Mouse (Mus musculus) cerebellum, adult 11 months (tissue): Measurements from ENCODE around the gene Slc25a39.
A peak's percentile ranks its signal among the peaks of the same experiment; 100 is the strongest.

Experiments used
- DNase-seq: peaks from one replicate; pipeline ENCODE4 v3.0.0; 2022

The Slc25a39 gene

DNA sequence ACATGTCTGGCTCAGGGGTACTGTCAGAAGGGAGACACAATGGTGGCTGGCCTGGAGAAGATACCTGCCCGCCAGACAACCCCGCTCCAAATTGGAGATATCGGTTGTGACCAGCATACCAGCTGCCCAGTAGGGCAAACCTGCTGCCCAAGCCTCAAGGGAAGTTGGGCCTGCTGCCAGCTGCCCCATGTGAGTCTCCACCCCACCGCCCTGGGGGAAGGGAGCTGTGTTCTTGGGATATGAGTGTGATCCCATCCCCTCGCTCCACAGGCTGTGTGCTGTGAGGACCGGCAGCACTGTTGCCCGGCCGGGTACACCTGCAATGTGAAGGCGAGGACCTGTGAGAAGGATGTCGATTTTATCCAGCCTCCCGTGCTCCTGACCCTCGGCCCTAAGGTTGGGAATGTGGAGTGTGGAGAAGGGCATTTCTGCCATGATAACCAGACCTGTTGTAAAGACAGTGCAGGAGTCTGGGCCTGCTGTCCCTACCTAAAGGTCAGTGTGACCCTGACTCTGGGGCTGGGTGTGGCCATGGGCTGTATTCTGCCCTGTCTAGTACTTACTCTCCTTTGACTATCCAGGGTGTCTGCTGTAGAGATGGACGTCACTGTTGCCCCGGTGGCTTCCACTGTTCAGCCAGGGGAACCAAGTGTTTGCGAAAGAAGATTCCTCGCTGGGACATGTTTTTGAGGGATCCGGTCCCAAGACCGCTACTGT lies 28.2 kb upstream of the Slc25a39 start:
- DNase-seq: peak; percentile 49

DNA sequence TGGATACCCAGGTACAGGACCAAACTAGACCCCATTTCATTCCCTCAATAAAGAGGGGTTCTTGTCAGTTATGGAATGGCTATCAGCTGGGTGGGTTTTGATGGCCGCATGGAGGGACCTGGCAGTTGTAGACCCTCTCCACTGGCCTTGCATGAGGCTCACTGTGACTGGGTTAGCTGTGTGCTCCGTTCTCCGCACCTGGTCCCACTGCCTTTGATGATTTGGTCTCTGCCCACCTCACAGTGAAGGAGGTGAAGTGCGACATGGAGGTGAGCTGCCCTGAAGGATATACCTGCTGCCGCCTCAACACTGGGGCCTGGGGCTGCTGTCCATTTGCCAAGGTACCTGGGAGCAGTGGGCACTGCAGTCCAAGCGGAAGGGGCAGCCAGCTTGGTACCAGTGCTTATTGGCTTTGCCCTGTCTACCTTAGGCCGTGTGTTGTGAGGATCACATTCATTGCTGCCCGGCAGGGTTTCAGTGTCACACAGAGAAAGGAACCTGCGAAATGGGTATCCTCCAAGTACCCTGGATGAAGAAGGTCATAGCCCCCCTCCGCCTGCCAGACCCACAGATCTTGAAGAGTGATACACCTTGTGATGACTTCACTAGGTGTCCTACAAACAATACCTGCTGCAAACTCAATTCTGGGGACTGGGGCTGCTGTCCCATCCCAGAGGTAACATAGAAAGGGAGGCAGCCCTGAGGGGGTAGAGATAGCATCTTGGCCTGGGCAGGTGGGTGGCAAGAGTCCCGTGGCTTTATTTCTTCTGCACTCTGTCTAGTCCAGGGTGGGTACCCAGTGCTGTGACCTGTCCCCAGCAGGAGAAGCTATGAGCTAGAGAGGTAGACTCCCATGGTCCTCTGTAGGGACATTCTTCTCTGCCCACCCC lies 27.3 kb upstream of the Slc25a39 start:
- peak; percentile 38 for DNase-seq

DNA sequence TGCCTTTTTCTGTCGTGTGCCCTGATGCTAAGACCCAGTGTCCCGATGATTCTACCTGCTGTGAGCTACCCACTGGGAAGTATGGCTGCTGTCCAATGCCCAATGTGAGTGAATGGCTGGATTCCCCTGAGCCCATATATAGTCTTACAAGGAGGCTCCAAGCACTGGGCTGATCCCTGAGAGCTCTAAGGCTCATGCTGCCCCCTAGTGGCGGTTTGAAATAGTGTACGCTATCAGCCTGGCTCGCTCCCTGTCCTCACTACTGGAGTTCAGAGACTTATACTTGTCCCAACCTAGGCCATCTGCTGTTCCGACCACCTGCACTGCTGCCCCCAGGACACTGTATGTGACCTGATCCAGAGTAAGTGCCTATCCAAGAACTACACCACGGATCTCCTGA lies 26.7 kb upstream of the Slc25a39 start:
- DNase-seq: peak; percentile 87

DNA sequence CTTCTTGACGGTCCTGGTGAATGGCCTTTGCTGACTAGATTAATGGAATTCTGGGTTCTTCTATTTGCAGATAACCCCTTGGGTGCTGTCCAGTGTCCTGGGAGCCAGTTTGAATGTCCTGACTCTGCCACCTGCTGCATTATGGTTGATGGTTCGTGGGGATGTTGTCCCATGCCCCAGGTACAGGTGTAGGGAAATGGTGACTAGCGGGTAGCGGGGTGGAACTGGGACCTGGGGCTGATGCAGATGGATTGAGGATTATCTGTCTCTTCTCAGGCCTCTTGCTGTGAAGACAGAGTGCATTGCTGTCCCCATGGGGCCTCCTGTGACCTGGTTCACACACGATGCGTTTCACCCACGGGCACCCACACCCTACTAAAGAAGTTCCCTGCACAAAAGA lies 26.1 kb upstream of the Slc25a39 start:
- no peak for DNase-seq

DNA sequence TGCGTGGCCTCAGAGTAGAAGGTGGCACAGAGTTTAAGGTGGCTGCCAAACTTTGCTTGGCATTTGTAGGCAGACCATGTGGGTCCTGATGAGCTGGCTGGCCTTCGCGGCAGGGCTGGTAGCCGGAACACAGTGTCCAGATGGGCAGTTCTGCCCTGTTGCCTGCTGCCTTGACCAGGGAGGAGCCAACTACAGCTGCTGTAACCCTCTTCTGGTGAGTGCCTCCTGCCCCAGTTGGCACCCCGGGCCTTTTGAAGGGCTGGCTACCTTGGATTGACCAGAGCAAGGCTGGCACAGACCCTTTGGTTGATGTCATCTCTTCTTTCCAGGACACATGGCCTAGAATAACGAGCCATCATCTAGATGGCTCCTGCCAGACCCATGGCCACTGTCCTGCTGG lies 25.1 kb upstream of the Slc25a39 start:
- peak; percentile 69 for DNase-seq

DNA sequence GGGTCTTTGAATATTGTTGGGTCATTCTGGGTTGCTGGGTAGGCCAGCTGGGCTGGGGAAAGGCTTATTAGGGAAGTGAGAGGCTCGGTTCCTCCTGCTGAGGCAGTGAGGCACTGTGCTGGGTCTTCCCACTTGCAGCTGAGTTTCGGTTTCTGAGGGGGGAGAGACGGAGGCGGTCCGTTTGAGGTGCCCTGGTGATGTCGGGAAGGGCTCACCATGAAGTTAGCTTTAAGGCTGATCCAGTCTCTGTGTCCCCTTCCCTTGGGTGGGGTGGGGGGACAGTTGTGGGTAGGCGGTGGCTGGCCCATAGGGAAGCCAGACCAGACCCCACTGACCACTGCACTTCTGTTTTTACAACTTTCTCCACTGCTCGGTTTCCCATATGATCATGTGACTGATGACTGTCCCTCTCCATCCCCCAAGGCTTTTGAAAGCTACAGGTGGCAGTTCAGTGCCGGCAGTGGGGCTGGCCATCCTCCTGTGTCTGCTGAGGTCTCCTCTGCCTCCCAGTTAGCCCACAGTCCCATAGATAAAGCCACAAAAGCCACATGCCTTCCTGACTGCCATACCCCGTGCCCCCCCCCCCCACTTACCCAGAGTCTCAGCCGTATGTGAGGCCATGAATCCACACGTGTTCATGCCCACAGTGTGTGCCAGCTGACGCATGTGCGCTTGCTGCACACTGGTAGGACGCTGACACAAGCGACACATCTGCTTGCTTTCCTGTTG lies 24.5 kb upstream of the Slc25a39 start:
- no peak for DNase-seq

DNA sequence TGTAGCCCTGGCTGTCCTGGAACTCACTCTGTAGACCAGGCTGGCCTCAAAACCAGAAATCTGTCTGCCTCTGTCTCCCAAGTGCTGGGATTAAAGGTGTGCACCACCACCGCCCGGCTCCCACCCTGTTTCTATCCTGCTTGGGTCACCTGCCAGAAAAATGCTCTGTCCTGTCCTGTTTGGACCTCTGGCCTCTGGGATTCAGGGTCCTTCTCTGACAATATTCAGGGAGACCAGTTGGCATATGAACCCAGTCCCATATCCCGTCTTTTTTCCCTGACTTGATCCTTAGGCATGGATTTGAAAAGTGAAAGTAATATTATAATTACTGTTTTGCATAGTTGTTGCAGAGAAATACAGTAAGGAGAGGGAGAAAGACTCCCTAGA lies 24.0 kb upstream of the Slc25a39 start:
- no peak for DNase-seq

DNA sequence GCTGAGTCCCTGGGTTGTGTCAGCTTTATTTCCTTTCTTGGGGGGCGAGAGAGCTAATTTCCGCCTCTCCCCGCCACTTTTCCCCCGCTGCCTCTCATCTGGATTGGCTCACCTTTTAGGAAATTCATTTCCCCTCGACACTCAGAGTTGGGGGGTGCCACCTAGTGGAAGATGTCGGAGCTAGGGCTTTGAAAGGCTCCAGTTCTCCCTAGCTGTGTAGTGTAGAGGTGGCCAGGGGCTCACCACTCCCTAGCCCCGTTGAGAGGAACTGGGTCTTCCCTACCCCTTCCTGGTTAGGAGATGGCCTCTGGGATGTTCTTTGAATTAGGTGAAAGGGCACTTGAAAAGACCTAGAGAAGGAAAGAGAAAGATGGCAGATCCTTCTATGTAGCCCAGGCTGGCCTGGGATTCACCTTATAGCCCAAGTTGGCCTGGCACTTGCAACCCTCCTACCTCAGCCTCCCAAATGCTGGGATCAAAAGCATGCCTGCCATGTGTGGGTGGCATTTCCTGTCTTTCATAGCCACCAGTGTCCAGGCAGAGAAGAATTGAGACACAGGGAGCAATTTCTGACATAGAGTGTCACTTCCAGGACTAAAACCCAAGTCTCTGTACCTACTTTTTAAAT lies 23.4 kb upstream of the Slc25a39 start:
- peak; percentile 71 for DNase-seq

DNA sequence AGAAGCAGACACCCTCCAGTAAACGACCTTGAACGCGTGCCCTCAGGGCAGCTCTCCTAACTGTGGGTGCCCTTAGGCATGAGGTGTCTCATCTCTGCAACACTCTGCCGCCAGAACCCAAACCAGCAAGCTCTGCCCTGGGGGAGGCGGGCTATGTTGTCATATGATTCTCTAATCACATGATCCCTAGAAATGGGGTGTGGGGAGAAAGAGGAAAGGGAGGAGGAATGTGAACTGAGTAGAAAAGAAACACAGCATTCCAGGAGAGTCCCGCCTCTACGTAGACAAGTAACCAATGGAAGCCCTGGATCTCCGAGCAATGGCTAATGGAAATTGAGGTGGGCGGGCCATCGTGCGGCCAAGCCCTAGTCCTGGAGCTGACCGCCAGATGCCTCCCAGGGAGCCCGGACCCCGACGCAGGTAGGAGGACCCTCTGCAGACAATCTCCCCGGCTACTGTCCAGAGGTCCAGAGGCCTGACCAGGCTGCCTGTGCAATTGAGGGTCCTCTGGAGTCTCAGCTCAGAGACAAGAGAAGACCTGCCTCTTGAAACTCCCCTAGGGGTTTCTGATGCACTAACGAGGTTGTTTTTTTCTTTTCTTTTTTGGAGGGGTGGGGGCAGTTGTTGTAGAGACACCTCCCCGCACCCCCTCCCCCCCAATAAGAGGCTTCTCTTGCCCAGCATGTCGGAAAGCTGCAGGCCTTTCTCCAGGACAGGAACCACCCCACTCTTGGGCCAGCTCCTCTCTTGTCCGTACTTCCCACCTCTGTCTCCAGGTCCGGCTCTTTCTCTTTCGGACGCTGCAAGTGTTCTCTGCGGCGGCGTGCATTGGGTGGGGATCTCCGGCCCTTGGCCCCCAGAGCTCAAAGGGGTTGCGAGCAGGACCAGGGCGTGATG lies 22.6 kb upstream of the Slc25a39 start, which contains the start of gene Grn:
Grn (plus strand) TSS at position 195 of the 897 bp plus-strand sequence.
- peak; percentile 88 for DNase-seq

DNA sequence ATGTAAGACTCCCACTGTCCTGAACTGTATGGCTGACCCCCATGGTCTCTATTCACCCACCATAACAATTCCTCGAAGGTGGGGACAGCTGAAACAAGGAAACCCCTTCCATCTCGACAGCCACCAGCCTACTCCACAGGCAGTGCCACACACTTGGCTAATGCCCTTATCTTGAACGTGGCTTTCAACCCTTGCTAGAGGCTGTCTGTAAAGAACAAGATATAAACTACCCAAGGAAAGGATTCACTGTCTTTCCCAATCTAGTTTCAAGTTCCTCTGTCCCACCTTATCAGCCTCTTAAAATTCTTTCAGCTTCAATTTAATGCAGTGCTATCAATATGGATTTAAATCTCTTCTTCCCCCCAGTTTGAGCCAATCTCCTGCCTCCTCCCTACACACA lies 21.8 kb upstream of the Slc25a39 start:
- DNase-seq: no peak

DNA sequence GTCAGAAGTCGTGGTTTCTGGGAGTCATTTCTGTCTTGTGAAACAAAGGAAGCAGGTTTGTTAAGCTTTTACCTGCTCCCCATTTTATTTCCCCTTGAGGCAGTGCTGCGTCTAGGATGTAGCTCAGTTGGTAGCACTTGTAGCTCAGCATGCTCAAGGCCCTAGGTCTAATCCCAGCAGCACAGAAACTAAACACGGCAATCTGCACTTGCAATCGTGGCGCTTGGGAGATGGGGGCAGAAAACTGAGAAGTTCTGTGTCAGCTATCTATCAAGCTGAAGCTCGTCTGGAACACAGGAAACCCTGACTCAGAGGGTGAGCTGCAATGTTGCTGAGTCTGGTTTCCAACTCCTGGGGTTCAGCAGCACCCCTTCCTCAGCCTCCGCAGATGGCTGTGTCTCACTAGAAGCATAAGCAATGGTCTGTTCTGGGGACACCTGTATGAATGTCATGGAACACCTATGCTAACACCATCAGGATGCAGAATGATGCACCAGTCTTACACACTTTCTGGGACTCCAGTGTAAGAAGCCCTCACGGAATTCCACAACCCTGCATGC lies 21.3 kb upstream of the Slc25a39 start:
- DNase-seq: no peak

DNA sequence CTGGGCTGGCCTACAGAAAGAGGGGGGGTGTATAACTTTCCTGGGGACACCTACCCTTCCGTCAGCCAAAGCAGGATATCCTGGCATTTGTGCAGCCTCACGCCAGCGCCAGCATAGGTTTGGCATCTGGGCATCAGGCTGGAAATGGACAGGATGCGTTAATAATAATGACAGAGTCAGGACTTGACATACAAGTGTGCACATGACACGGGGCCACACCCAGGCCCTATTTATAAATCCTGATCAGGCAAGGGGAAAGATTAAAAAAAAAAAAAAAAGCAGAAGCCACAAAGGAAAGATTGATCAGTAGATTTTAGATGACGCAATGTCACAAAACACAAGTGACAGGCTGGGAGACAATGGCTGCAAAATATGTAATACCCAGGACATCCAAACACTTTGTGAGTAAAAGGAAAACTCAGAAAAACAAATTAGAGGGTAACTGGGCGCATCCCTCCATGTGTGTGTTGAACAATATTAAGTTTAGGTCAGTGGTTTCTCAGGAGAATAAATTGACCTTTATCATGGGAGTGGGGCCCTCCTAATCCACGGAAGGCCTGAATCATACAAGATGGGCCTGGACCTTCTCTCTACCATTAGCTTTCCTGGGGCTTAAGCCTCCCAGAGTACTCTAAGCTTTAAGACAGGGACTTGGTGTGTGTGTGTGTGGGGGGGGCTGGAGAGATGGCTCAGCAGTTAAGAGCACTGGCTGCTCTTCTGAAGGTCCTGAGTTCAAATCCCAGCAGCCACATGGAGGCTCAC lies 18.0 kb upstream of the Slc25a39 start:
- no peak for DNase-seq

DNA sequence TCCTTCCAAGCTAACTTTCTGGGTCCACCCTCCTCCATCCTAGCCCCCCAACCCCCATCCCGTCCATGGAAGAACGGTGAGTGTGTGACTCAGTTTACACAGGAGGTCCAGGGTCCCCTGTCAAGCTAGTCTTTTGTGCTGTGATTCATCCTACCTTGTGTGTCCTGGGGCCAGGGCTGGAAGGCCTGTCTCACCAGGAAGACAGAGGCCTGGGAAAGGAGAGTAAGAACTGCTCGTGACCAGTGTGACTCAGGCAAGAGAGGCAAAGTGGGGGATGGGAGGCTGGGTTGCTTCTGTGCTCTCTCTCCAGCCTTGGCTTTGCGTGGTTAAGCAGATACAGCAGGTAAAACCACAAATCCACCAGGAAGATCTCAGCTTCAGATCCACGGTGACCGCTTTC lies 16.9 kb upstream of the Slc25a39 start:
- DNase-seq: no peak

DNA sequence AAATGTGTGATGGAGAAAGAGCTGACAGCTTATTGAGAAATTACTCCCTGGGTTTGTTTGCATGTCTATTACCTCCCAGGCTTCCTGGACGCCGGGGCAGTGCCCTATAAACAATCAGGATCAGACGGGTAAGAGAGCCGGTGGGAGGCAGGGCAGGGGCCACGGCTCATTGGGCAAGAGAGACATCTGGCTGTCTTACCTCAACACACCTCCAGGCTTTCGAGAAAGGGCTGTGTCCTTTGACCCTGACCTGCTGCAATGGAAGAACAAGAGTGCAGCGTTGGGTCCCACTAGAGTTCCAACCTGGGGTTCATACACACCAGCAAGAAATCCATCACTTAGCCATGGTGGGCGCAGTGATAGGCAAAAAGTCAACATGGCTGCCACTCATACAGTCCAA lies 13.8 kb upstream of the Slc25a39 start:
- DNase-seq: no peak

DNA sequence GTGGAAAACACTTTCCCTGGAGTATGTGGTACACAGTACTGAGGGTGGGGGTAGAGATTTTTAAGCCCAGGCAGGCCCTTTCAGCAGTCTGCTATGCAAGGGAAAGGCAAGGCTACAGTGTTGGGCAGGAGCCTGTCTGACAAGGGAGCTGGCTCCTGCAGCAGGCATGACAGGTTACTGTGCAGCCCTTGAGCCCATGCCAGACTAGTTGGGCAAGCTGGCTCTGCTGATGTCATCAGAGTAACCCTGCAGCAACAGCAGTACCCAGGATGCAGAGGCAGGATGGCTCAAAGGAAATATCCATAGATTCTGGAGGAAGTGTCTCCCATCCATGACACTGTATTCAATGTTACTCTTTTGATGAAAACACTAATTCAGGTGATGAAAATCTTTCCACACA lies 11.1 kb upstream of the Slc25a39 start:
- DNase-seq: no peak

DNA sequence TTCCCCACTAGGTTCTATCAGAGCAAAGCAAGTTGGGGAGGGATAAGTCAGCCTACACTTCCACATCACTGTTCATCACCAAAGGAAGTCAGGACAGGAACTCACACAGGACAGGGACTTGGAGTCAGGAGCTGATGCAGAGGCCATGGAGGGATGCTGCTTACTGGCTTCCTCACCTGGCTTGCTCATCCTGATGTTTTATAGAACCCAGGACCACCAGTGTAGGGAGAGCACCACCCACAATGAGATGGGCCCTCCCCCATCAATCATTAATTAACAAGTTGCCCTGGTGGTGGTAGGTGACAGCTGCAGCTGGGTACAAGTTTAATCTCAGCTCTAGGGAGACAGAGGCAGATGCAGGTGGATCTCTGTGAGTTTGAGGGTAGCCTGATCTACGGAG lies 9.4 kb upstream of the Slc25a39 start:
- DNase-seq: no peak

DNA sequence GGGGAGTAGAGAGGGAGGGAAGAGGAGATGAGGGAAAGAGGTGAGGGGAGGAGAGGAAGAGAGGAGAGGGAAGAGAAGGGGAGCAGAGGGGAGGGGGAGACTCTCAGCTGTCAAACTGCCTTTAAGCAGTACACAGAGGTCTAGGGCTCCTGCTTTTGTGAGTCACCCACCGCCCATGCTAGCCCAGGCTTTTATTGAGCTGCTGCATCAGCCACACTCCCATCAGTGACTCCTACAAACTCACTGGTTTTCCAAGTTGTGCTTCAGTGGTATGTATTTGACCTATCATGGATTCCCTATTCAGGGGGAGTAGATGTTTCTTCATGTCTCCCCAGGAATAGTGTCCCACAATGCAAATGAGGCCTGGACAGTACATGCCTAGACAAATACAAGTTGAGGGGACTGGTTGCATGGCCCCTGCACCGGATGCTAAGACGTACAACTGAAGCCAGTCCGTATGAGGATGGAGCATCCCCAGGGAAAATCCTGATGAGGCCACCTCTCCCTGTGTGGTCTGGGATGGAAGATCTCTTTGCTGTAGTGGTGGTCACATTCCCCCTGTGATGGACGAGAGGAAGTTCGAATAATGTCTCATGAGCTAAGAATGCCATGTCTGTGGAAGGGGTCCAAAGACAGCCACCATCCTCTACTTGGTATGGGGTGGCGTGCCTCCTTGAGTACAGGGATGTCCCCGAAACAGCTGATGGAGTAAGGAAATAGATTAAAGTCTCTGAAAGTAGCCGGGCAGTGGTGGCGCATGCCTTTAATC lies 7.5 kb upstream of the Slc25a39 start:
- DNase-seq: no peak

DNA sequence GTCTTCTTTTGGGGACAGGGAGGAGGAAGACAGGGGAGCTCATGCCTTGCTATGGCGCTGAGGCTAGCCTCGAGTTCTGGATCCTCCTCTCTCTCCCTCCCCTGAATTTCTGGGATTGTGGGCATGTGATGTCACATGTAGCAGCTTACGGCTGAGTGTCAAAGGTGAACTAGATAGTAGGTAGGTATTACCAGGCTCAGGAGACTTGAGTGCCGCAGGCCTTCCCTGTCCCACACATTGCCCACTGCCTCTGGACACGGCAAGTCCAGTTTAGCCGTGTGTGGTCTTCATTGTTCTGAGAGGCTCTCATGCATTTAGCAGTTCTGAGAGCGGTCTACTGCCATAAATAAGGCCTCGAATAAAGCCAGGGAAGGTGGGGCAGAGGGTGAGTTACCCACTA lies 5.3 kb upstream of the Slc25a39 start:
- DNase-seq: no peak

DNA sequence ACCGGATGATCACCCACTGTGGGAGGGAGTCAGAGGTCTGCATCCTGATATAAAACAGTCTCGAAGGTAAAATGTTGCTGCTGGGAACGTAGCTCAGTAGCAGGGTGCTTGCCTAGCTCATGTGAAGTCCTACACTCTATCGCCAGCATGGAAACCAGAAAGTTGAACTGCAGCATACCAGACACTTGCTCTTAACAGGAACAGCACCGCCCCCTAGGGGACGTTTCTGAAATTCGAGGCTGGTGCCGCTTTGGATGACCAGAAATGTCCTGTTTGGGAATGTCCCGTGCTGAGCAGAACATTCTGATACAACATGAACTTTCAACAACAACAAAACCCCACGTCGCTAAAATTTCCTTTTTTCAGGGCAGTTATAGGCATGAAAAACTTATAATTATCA lies 4.0 kb upstream of the Slc25a39 start:
- DNase-seq: peak; percentile 88

DNA sequence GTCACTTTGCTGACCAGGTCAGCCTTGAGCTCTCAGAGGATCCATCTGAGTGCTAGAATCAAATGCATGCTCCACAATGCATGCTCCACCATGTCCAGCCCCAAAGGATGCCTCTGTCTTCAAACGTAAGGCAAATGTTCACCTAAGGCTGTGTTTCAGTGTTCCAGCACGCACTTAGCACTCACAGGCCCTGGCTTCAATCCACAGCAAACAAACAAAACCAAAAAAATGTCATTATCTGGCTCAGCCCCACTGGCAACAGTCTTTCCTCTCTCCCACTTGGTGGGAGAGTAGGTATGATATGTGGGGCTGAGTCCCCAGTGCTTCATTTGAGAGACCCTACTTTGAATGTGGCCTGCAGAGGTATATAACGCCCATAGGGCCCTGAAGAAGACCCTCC lies 3.3 kb upstream of the Slc25a39 start:
- no peak for DNase-seq
